Mouse (Mus musculus): ENCODE data around the gene Gm10840.
"Not testable (repeated sequence)": the region's sequence is repeated elsewhere in the genome, so short reads cannot be mapped to it uniquely, and the experiment has no call there.

- not testable (repeated sequence) for TF ChIP-seq TCF12 (IDR thresholded peaks at IDR 0.05; ENCODE audit: insufficient read depth, poor library complexity, severe bottlenecking); MAX (IDR thresholded peaks at IDR 0.05; ENCODE audit: low read depth); MYOD1 (IDR thresholded peaks at IDR 0.05; ENCODE audit: control insufficient read depth in 1 of 3, insufficient read length in 2 of 3, low read depth in 2 of 3); MYOG (IDR thresholded peaks at IDR 0.05; ENCODE audit: control insufficient read depth in 1 of 3, insufficient read depth in 1 of 3, insufficient read length in 2 of 3, low read depth in 2 of 3); POLR2AphosphoS2 (IDR thresholded peaks at IDR 0.05; ENCODE audit: insufficient read length, low read depth); POLR2A (IDR thresholded peaks at IDR 0.05; ENCODE audit: insufficient read length, low read depth); TCF3 (IDR thresholded peaks at IDR 0.05; ENCODE audit: insufficient read length, low read depth); USF1 (IDR thresholded peaks at IDR 0.05; ENCODE audit: low read depth); SRF (IDR thresholded peaks at IDR 0.05; ENCODE audit: control insufficient read depth, insufficient read length, low read depth); CEBPB (IDR thresholded peaks at IDR 0.05; ENCODE audit: insufficient read depth, poor library complexity, severe bottlenecking); E2F4 (IDR thresholded peaks at IDR 0.05; ENCODE audit: insufficient read depth)
Observed at GRCm38 (mm10) chr11:106199997-106200396, 39.3 kb downstream of the Gm10840 start.

Measured in myocyte (in vitro differentiated cells).